Mouse (Mus musculus): ENCODE measurements at regions not wholly inside any gene's neighbourhood (a gene's known extent, or its start where the extent isn't known, plus 50 kb on each side); places are given as distances from the start of the nearest gene placed in this dataset.
A peak's percentile ranks its signal among the peaks of the same experiment; 100 is the strongest.

- Histone ChIP-seq H3K4me2 (ENCODE audit: low read depth, low read length) (no peak overlapping the region), H3K36me3 (replicated peaks; ENCODE audit: insufficient read depth, low read length) (no peaks in the 10 kb centered on the region), H3K4me3 (ENCODE audit: low read depth, low read length) (no peak overlapping the region), H3K27me3 (ENCODE audit: insufficient read depth, low read length) (no peaks in the 10 kb centered on the region), H3K9me3 (ENCODE audit: low read length) (no peaks in the 10 kb centered on the region), H3K4me1 (ENCODE audit: insufficient read depth) (peaks cover 34% of the 10 kb centered on the region), H3K27ac (ENCODE audit: low read depth) (no peak overlapping the region), H3K9ac (replicated peaks) (no peak overlapping the region)
- 80% methylated on average over 4 of the region's 4 CpGs for WGBS (ENCODE audit: insufficient replicate concordance)
- no peak for ATAC-seq
- no peak for TF ChIP-seq EP300 (IDR thresholded peaks at IDR 0.05; ENCODE audit: low read depth)
- no peak for TF ChIP-seq CTCF (IDR thresholded peaks at IDR 0.05; ENCODE audit: low read depth)
- no peak for DNase-seq
These were observed 76.5 kb upstream of the Sertad2 start for GRCm38 (mm10) chr11:20466591-20466990.

DNA sequence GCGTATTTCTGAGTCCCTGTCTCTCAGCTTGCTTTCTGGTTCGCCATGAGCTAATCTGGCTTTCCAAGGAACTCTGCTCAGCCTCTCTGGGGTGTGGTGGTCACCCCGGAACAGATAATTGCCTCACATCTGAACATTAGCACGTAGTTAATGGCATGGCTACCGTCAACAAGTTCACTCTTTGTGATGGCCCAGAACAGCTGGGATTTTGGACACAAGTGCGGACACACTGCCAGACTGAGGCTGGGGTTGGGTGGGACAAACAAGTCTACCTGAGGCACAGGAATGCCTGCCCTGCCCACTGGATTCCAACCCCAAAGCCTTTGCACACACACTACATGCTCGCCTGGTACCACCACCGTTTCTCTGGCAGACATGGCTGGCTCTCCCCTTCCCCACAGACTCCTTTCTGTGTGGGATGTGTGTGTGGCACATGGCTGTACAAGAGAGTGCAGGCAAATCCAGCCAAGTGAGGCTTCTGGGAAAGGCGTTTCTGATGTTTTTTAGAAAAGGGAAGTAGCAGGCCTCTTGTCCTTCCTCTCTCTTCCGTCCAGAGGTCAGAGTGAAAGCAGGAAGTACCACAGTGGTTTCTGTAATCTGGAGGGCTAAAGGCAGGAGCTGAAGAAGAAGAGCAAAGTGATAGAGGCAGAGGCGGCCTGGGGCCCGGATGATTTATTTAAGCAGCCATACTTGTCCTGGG lies 74.6 kb upstream of the Sertad2 start:
- DNase-seq (no peak), ATAC-seq (peak; percentile 22)
- Histone ChIP-seq H3K9me3 (ENCODE audit: low read length) (no peaks in the 10 kb centered on the region), H3K9ac (replicated peaks) (no peak overlapping the region), H3K36me3 (replicated peaks; ENCODE audit: insufficient read depth, low read length) (no peaks in the 10 kb centered on the region), H3K4me3 (ENCODE audit: low read depth, low read length) (no peak overlapping the region), H3K4me1 (ENCODE audit: insufficient read depth) (peaks cover 30% of the 10 kb centered on the region), H3K27me3 (ENCODE audit: insufficient read depth, low read length) (no peaks in the 10 kb centered on the region), H3K27ac (ENCODE audit: low read depth) (peak overlapping the region; percentile 73), H3K4me2 (ENCODE audit: low read depth, low read length) (no peak overlapping the region)
- TF ChIP-seq EP300 (IDR thresholded peaks at IDR 0.05; ENCODE audit: low read depth) = no peak
- no peak for TF ChIP-seq CTCF (IDR thresholded peaks at IDR 0.05; ENCODE audit: low read depth)
- 52% methylated on average over 12 of the region's 12 CpGs for WGBS (ENCODE audit: insufficient replicate concordance)

GRCm38 (mm10) chr11:20469368-20469767 lies 73.7 kb upstream of the Sertad2 start:
- DNase-seq (no peak), ATAC-seq (peak; percentile 70)
- Histone ChIP-seq H3K36me3 (replicated peaks; ENCODE audit: insufficient read depth, low read length) (no peaks in the 10 kb centered on the region), H3K4me1 (ENCODE audit: insufficient read depth) (peaks cover 30% of the 10 kb centered on the region), H3K4me3 (ENCODE audit: low read depth, low read length) (0 out of 2 replicates have a peak overlapping the region, but pooled peaks have one; percentile 16), H3K9me3 (ENCODE audit: low read length) (no peaks in the 10 kb centered on the region), H3K4me2 (ENCODE audit: low read depth, low read length) (peak overlapping the region; percentile 55), H3K27ac (ENCODE audit: low read depth) (peak overlapping the region; percentile 73), H3K9ac (replicated peaks) (no peak overlapping the region), H3K27me3 (ENCODE audit: insufficient read depth, low read length) (no peaks in the 10 kb centered on the region)
- WGBS (ENCODE audit: insufficient replicate concordance) = 31% methylated on average over 5 of the region's 5 CpGs
- TF ChIP-seq EP300 (IDR thresholded peaks at IDR 0.05; ENCODE audit: low read depth) = no peak
- no peak for TF ChIP-seq CTCF (IDR thresholded peaks at IDR 0.05; ENCODE audit: low read depth)

DNA sequence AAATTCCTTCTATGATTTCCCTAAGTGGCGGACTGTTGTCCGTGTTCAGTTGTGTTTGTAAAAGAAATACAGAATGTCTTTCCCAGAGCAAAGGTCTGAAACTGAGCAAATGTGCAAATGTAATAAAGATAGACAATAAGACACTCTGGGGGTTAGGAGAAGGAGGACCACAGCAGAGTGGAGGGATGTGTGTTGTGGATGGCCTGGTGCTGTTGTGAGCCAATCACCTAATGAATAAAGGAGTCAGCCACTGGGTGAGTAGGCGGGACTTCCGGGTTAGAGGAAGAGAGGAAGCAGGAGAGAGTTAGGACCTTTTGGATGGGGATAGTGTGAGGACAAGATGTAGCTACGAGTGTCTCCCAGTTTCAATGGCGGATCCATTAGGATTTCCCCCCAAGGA lies 72.7 kb upstream of the Sertad2 start:
- no peaks in the 10 kb centered on the region for H3K27me3 ChIP-seq (ENCODE audit: insufficient read depth, low read length)
- no peak overlapping the region for H3K4me3 ChIP-seq (ENCODE audit: low read depth, low read length)
- H3K9me3 ChIP-seq (ENCODE audit: low read length) = no peaks in the 10 kb centered on the region
- no peaks in the 10 kb centered on the region for H3K36me3 ChIP-seq (replicated peaks; ENCODE audit: insufficient read depth, low read length)
- ATAC-seq (no peak), DNase-seq (no peak)
- 75% methylated on average over 6 of the region's 6 CpGs for WGBS (ENCODE audit: insufficient replicate concordance)
- H3K27ac ChIP-seq (ENCODE audit: low read depth) = no peak overlapping the region
- H3K4me1 ChIP-seq (ENCODE audit: insufficient read depth) = peaks cover 27% of the 10 kb centered on the region
- H3K4me2 ChIP-seq (ENCODE audit: low read depth, low read length) = peak overlapping the region; percentile 55; the same call in 1 of the 2 replicates
- no peak overlapping the region for H3K9ac ChIP-seq (replicated peaks)
- no peak for TF ChIP-seq CTCF (IDR thresholded peaks at IDR 0.05; ENCODE audit: low read depth)
- TF ChIP-seq EP300 (IDR thresholded peaks at IDR 0.05; ENCODE audit: low read depth) = no peak

- Histone ChIP-seq H3K27me3 (ENCODE audit: insufficient read depth, low read length) (no peaks in the 10 kb centered on the region), H3K4me1 (ENCODE audit: insufficient read depth) (peaks cover 29% of the 10 kb centered on the region), H3K27ac (ENCODE audit: low read depth) (no peak overlapping the region; the same call in 1 of the 2 replicates), H3K9me3 (ENCODE audit: low read length) (no peaks in the 10 kb centered on the region), H3K9ac (replicated peaks) (no peak overlapping the region), H3K36me3 (replicated peaks; ENCODE audit: insufficient read depth, low read length) (no peaks in the 10 kb centered on the region), H3K4me3 (ENCODE audit: low read depth, low read length) (no peak overlapping the region), H3K4me2 (ENCODE audit: low read depth, low read length) (no peak overlapping the region)
- peak; percentile 40 for DNase-seq
- ATAC-seq = no peak
- WGBS (ENCODE audit: insufficient replicate concordance) = 59% methylated on average over 1 of the region's 1 CpGs
- TF ChIP-seq EP300 (IDR thresholded peaks at IDR 0.05; ENCODE audit: low read depth) = no peak
These were observed 70.7 kb upstream of the Sertad2 start for GRCm38 (mm10) chr11:20472336-20472735.

DNA sequence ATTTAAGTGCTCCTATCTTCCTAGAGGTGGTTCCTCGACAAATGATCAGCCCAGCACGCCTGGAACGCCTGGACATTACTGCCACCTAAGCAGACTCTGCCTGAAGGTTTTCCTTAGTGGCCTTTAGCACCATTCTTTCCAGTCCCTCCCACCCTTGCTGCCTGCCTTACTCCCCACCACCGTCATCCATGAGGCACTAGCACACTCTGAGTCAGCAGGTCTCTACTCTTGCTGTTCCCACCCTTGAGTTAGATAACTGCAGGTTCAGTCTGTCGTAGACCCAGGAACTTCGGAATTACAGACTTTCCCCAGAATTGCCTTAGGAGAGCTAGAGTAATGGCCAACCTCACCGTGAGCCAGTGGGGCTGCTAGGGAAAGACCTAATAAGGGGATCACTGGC lies 67.4 kb upstream of the Sertad2 start:
- WGBS (ENCODE audit: insufficient replicate concordance) = 71% methylated on average over 7 of the region's 7 CpGs
- DNase-seq = no peak
- Histone ChIP-seq H3K4me2 (ENCODE audit: low read depth, low read length) (no peak overlapping the region), H3K9ac (replicated peaks) (no peak overlapping the region), H3K27me3 (ENCODE audit: insufficient read depth, low read length) (no peaks in the 10 kb centered on the region), H3K4me1 (ENCODE audit: insufficient read depth) (peaks cover 10% of the 10 kb centered on the region; the same call in 1 of the 2 replicates), H3K36me3 (replicated peaks; ENCODE audit: insufficient read depth, low read length) (no peaks in the 10 kb centered on the region), H3K9me3 (ENCODE audit: low read length) (no peaks in the 10 kb centered on the region), H3K4me3 (ENCODE audit: low read depth, low read length) (no peak overlapping the region), H3K27ac (ENCODE audit: low read depth) (no peak overlapping the region)
- TF ChIP-seq EP300 (IDR thresholded peaks at IDR 0.05; ENCODE audit: low read depth) = no peak
- TF ChIP-seq CTCF (IDR thresholded peaks at IDR 0.05; ENCODE audit: low read depth) = no peak
- ATAC-seq = no peak

All from liver, postnatal 0 days (tissue).